Mouse (Mus musculus): ENCODE measurements at regions not wholly inside any gene's neighbourhood (a gene's known extent, or its start where the extent isn't known, plus 50 kb on each side); places are given as distances from the start of the nearest gene placed in this dataset.

- Histone ChIP-seq H3K27ac (ENCODE audit: low read length) (no peak overlapping the region), H3K36me3 (ENCODE audit: control insufficient read depth, insufficient read depth) (no peaks in the 10 kb centered on the region), H3K4me3 (replicated peaks; ENCODE audit: low read length) (no peak overlapping the region), H3K27me3 (replicated peaks; ENCODE audit: control insufficient read depth, insufficient read depth, low read length) (no peaks in the 10 kb centered on the region), H3K4me1 (replicated peaks; ENCODE audit: control insufficient read depth, insufficient read depth, low read length) (no peaks in the 10 kb centered on the region), H3K4me2 (ENCODE audit: low read length) (no peak overlapping the region), H3K9ac (replicated peaks; ENCODE audit: low read depth, low read length) (no peak overlapping the region), H3K9me3 (ENCODE audit: control insufficient read depth, low read length) (no peaks in the 10 kb centered on the region)
- no peak for ATAC-seq
These were observed 268.0 kb upstream of the Col3a1 start for GRCm38 (mm10) chr1:45043245-45043926.

DNA sequence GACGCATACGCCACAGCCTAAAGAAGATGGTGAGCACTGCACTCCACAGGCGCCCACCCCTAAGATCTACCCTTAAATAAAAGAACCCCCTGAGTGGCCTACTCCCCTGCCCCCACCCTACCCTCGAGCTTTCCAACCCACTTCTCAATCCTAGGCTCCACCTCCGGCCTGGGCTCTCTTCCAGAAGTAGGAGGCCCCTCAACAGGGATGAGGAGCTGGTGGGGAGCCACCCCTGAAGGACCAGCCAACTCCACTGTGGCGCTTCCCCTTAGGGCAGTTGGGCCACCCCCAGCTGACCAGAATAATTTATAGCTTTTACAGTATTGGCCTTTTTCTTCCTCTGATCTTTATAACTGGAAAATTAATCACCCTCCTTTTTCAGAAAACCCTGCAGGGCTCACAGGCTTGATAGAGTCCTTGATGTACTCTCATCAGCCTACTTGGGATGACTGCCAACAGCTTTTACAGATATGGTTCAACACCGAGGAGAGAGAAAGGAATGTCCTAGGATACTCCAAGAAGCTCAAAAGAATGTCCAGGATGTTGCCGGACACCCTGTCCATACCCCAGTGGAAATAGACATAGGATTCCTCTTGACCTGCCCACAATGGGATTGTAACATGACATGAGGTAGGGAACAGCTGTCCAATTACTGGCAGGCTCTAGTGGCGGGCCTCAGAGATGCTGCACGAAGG lies 220.3 kb upstream of the Col3a1 start:
- WGBS: 79% methylated on average over 10 of the region's 10 CpGs
- no peak for ATAC-seq
- H3K27me3 ChIP-seq (replicated peaks; ENCODE audit: control insufficient read depth, insufficient read depth, low read length): no peaks in the 10 kb centered on the region

DNA sequence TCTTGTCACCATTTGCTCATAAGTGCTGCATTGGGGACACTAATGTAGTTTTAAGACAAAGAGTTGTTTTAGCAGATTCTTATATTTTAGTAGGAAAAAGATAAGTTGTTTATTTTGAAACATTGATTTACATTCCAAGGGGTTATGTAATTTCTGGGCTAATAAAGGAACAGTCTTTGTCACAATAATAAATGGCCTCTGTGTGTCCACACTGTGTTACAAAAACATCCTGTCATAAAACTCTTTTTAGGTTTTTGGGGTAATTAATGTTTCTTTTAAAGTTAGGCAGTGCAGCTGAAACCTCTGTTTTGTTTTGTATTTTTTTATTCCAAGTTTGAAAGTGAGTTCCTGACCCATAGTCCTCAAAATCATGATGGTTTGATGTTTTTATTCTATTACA lies 210.4 kb upstream of the Col3a1 start:
- Histone ChIP-seq H3K9ac (replicated peaks; ENCODE audit: low read depth, low read length) (no peak overlapping the region), H3K27ac (ENCODE audit: low read length) (no peak overlapping the region)
- ATAC-seq: no peak

More for the DNA sequence above, 220.3 kb upstream of the Col3a1 start:
- no peaks in the 10 kb centered on the region for H3K4me1 ChIP-seq (replicated peaks; ENCODE audit: control insufficient read depth, insufficient read depth, low read length)
- H3K4me2 ChIP-seq (ENCODE audit: low read length): no peak overlapping the region
- no peak overlapping the region for H3K9ac ChIP-seq (replicated peaks; ENCODE audit: low read depth, low read length)
- no peaks in the 10 kb centered on the region for H3K9me3 ChIP-seq (ENCODE audit: control insufficient read depth, low read length)
- H3K4me3 ChIP-seq (replicated peaks; ENCODE audit: low read length): no peak overlapping the region
- H3K27ac ChIP-seq (ENCODE audit: low read length): no peak overlapping the region
- no peaks in the 10 kb centered on the region for H3K36me3 ChIP-seq (ENCODE audit: control insufficient read depth, insufficient read depth)

DNA sequence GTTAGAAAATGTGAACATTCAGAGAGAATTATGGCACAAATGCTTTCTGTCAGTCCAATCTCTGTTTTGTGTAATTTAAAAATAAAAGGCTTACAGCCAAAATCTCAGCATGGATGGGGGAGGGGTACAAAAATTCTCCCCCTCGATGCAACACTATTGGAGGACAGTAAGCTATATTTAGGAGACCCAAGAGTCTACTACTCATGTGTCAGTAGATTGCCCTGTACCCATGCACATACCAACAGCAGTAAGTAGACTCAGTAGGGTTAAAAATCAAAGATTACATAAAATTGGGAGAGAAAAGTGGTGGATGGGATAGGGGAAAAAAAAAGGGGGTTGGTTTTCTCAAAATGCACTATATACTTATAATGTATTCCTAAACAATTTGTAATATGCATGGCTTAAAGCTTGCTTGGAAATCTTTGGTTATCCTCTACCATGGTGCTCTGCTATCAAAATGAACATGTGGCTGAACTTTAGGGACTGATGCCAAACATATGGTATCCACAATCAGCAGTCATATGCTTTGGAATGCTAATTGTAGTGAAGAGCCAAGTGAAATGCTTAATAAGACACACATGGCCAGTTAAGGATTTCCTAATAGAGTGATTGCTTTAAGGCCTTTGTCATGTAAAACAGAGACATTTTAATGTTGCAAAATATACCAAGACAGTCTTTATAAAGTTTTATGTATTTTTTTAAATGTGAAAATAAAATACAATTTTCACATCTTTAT lies 194.8 kb upstream of the Col3a1 start:
- Histone ChIP-seq H3K4me1 (replicated peaks; ENCODE audit: control insufficient read depth, insufficient read depth, low read length) (no peaks in the 10 kb centered on the region), H3K27me3 (replicated peaks; ENCODE audit: control insufficient read depth, insufficient read depth, low read length) (no peaks in the 10 kb centered on the region), H3K9me3 (ENCODE audit: control insufficient read depth, low read length) (no peaks in the 10 kb centered on the region), H3K27ac (ENCODE audit: low read length) (no peak overlapping the region), H3K4me3 (replicated peaks; ENCODE audit: low read length) (no peak overlapping the region), H3K4me2 (ENCODE audit: low read length) (no peak overlapping the region), H3K36me3 (ENCODE audit: control insufficient read depth, insufficient read depth) (no peaks in the 10 kb centered on the region), H3K9ac (replicated peaks; ENCODE audit: low read depth, low read length) (no peak overlapping the region)
- ATAC-seq: peak; percentile 73
- WGBS: 77% methylated on average over 1 of the region's 1 CpGs

More for the DNA sequence above, 210.4 kb upstream of the Col3a1 start:
- H3K4me1 ChIP-seq (replicated peaks; ENCODE audit: control insufficient read depth, insufficient read depth, low read length): no peaks in the 10 kb centered on the region
- H3K27me3 ChIP-seq (replicated peaks; ENCODE audit: control insufficient read depth, insufficient read depth, low read length): no peaks in the 10 kb centered on the region
- H3K36me3 ChIP-seq (ENCODE audit: control insufficient read depth, insufficient read depth): no peaks in the 10 kb centered on the region
- H3K4me2 ChIP-seq (ENCODE audit: low read length): no peak overlapping the region
- no peaks in the 10 kb centered on the region for H3K9me3 ChIP-seq (ENCODE audit: control insufficient read depth, low read length)
- H3K4me3 ChIP-seq (replicated peaks; ENCODE audit: low read length): no peak overlapping the region

DNA sequence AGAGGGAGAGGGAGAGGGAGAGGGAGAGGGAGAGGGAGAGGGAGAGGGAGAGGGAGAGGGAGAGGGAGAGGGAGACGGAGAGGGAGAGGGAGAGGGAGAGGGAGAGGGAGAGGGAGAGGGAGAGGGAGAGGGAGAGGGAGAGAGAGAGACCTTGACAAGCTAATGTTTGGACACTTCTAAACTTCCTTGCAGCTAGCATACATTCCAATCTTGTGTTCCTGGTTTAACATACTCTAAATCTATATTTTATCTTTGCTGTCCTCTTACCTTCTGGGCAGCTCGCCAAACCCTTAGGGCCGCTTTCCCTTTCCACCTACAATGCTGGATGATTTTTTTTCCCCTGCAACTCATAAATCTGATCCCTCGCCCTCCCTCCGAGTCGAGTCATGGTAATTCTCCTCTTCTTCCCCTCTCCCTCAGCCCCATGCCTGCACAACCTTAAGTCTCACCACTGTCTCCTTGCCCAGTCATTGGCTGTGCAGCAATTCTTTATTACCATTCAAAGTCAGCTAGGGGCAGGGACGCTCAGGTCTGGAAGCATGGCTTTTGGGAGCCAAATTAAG lies 176.1 kb upstream of the Col3a1 start:
- 79% methylated on average over 6 of the region's 7 CpGs for WGBS
- H3K36me3 ChIP-seq (ENCODE audit: control insufficient read depth, insufficient read depth): no peaks in the 10 kb centered on the region
- H3K4me1 ChIP-seq (replicated peaks; ENCODE audit: control insufficient read depth, insufficient read depth, low read length): no peaks in the 10 kb centered on the region
- no peak overlapping the region for H3K27ac ChIP-seq (ENCODE audit: low read length)
- H3K9ac ChIP-seq (replicated peaks; ENCODE audit: low read depth, low read length): no peak overlapping the region
- H3K4me3 ChIP-seq (replicated peaks; ENCODE audit: low read length): no peak overlapping the region
- no peak overlapping the region for H3K4me2 ChIP-seq (ENCODE audit: low read length)
- no peaks in the 10 kb centered on the region for H3K27me3 ChIP-seq (replicated peaks; ENCODE audit: control insufficient read depth, insufficient read depth, low read length)
- no peaks in the 10 kb centered on the region for H3K9me3 ChIP-seq (ENCODE audit: control insufficient read depth, low read length)
- no peak for ATAC-seq

DNA sequence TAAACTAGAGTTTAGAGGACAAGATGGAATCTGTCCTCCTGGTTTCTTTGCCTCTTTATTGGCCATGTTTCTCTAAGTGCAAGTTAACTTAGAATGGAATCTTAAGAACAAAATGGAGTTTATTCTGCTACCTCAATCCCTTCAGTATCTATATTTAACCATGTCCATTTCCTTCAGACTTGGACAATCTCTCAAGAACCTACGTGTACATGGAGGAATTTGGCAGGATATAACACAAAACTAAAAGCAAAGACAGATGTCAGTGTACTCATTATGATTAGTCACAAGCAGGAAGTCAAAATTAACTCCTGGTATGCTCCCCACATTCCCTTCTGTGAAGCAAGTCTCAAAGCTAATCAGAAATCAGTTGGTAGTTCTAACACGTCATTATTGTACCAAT lies 164.3 kb upstream of the Col3a1 start:
- Histone ChIP-seq H3K27me3 (replicated peaks; ENCODE audit: control insufficient read depth, insufficient read depth, low read length) (no peaks in the 10 kb centered on the region), H3K4me3 (replicated peaks; ENCODE audit: low read length) (no peak overlapping the region), H3K9me3 (ENCODE audit: control insufficient read depth, low read length) (no peaks in the 10 kb centered on the region), H3K4me2 (ENCODE audit: low read length) (no peak overlapping the region), H3K4me1 (replicated peaks; ENCODE audit: control insufficient read depth, insufficient read depth, low read length) (no peaks in the 10 kb centered on the region), H3K36me3 (ENCODE audit: control insufficient read depth, insufficient read depth) (no peaks in the 10 kb centered on the region), H3K27ac (ENCODE audit: low read length) (no peak overlapping the region), H3K9ac (replicated peaks; ENCODE audit: low read depth, low read length) (no peak overlapping the region)
- WGBS: 72% methylated on average over 2 of the region's 2 CpGs
- no peak for ATAC-seq

DNA sequence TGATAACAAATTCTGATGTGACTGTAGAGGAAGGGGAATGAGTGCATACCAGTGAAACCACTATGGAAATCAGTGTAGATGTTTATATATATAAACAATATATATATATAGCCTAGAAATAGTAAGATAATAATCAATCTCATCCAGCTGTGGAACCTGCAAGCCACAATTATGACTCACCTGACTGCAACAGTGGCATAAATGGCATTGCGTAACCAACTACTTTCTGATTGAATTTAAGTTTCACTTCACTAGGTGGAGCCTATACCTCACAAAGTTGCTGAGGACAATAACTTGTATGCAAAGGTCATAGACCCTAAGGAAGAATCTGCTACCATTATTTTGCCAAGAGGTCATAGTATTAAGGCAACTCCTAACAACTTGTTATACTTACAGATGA lies 129.7 kb upstream of the Col3a1 start:
- H3K4me1 ChIP-seq (replicated peaks; ENCODE audit: control insufficient read depth, insufficient read depth, low read length): no peaks in the 10 kb centered on the region
- no peak overlapping the region for H3K4me2 ChIP-seq (ENCODE audit: low read length)
- no peak overlapping the region for H3K27ac ChIP-seq (ENCODE audit: low read length)
- 94% methylated on average over 1 of the region's 1 CpGs for WGBS
- H3K27me3 ChIP-seq (replicated peaks; ENCODE audit: control insufficient read depth, insufficient read depth, low read length): no peaks in the 10 kb centered on the region
- H3K9me3 ChIP-seq (ENCODE audit: control insufficient read depth, low read length): no peaks in the 10 kb centered on the region
- no peaks in the 10 kb centered on the region for H3K36me3 ChIP-seq (ENCODE audit: control insufficient read depth, insufficient read depth)
- no peak overlapping the region for H3K4me3 ChIP-seq (replicated peaks; ENCODE audit: low read length)
- H3K9ac ChIP-seq (replicated peaks; ENCODE audit: low read depth, low read length): no peak overlapping the region
- ATAC-seq: no peak

DNA sequence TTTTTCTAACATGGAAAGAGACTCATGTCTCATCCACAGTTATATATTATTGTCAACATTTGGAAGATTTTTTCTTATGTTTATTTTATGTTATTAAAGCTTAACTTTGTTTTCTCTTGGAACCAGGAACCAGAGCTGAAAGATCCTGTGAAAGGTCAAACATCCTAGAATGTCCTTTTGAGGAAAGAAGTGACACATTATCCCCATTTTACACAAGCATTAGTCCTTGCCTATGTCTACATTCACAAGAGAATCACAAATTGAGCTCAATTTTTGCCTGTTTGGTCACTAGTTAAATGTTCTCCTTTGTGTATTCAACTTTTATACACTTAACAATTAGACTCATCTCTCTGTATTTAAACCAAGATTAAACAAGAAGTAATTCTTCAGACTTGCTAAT lies 126.0 kb upstream of the Col3a1 start:
- Histone ChIP-seq H3K27ac (ENCODE audit: low read length) (no peak overlapping the region), H3K4me2 (ENCODE audit: low read length) (no peak overlapping the region), H3K9me3 (ENCODE audit: control insufficient read depth, low read length) (no peaks in the 10 kb centered on the region), H3K27me3 (replicated peaks; ENCODE audit: control insufficient read depth, insufficient read depth, low read length) (no peaks in the 10 kb centered on the region), H3K36me3 (ENCODE audit: control insufficient read depth, insufficient read depth) (no peaks in the 10 kb centered on the region), H3K9ac (replicated peaks; ENCODE audit: low read depth, low read length) (no peak overlapping the region), H3K4me3 (replicated peaks; ENCODE audit: low read length) (no peak overlapping the region), H3K4me1 (replicated peaks; ENCODE audit: control insufficient read depth, insufficient read depth, low read length) (no peaks in the 10 kb centered on the region)
- no peak for ATAC-seq

DNA sequence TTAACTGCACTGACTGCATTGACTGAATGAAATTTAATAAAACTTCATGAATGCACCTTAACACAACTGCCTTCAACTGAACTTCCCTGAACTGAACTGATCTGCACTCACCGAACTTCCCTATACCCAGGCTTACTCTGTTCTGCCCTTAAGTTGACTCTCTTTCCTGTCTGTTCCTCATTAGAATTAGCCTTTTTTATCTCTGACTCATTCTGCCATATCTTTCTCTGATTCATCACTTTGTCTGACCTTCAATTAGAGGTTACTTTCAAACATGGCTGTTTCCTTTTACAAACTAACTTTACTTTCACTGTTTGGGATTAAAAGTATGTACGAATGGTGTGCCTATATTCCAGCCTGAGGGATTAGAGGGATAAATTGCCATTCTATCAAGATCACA lies 103.4 kb upstream of the Col3a1 start:
- whole genome bisulfite sequencing: 86% methylated on average over 2 of the region's 2 CpGs
- Histone ChIP-seq H3K9me3 (ENCODE audit: control insufficient read depth, low read length) (no peaks in the 10 kb centered on the region), H3K4me1 (replicated peaks; ENCODE audit: control insufficient read depth, insufficient read depth, low read length) (no peaks in the 10 kb centered on the region), H3K36me3 (ENCODE audit: control insufficient read depth, insufficient read depth) (no peaks in the 10 kb centered on the region), H3K9ac (replicated peaks; ENCODE audit: low read depth, low read length) (no peak overlapping the region), H3K27me3 (replicated peaks; ENCODE audit: control insufficient read depth, insufficient read depth, low read length) (no peaks in the 10 kb centered on the region), H3K4me3 (replicated peaks; ENCODE audit: low read length) (no peak overlapping the region), H3K27ac (ENCODE audit: low read length) (no peak overlapping the region), H3K4me2 (ENCODE audit: low read length) (no peak overlapping the region)
- no peak for ATAC-seq

All from forebrain, embryonic 16.5 days (tissue).